Mouse (Mus musculus): ENCODE measurements at regions not wholly inside any gene's neighbourhood (a gene's known extent, or its start where the extent isn't known, plus 50 kb on each side); places are given as distances from the start of the nearest gene placed in this dataset.
A peak's percentile ranks its signal among the peaks of the same experiment; 100 is the strongest.

GRCm38 (mm10) chr14:24939476-24940200, 452.7 kb downstream of the Rps24 start:
- DNase-seq (ENCODE audit: low spot score in 2 of 2), result peak; percentile 67 to 73

- DNase-seq (ENCODE audit: low spot score in 2 of 2), result no peak
These were observed 458.8 kb downstream of the Rps24 start for GRCm38 (mm10) chr14:24945716-24946115.

GRCm38 (mm10) chr14:24947084-24947483, 460.2 kb downstream of the Rps24 start:
- DNase-seq (ENCODE audit: low spot score in 2 of 2), result no peak

GRCm38 (mm10) chr14:24955891-24956410, 469.0 kb downstream of the Rps24 start:
- DNase-seq (ENCODE audit: low spot score in 2 of 2), result no peak

GRCm38 (mm10) chr14:24956528-24957210, 469.7 kb downstream of the Rps24 start:
- no peak for DNase-seq (ENCODE audit: low spot score in 2 of 2)

- no peak for DNase-seq (ENCODE audit: low spot score in 2 of 2)
These were observed 470.5 kb downstream of the Rps24 start for GRCm38 (mm10) chr14:24957392-24957791.

- DNase-seq (ENCODE audit: low spot score in 2 of 2), result no peak
These were observed 471.9 kb downstream of the Rps24 start for GRCm38 (mm10) chr14:24958821-24959220.

- DNase-seq (ENCODE audit: low spot score in 2 of 2), result no peak
These were observed 472.5 kb downstream of the Rps24 start for GRCm38 (mm10) chr14:24959401-24959800.

- peak in 1 of 2 experiments; percentile 18 for DNase-seq (ENCODE audit: low spot score in 2 of 2)
These were observed 473.2 kb downstream of the Rps24 start for GRCm38 (mm10) chr14:24960082-24960482.

- DNase-seq (ENCODE audit: low spot score in 2 of 2), result peak in 1 of 2 experiments; percentile 23
These were observed 473.9 kb downstream of the Rps24 start for GRCm38 (mm10) chr14:24960875-24961274.

GRCm38 (mm10) chr14:24961721-24962120, 474.8 kb downstream of the Rps24 start:
- DNase-seq (ENCODE audit: low spot score in 2 of 2), result no peak

- DNase-seq (ENCODE audit: low spot score in 2 of 2), result no peak
These were observed 482.7 kb downstream of the Rps24 start for GRCm38 (mm10) chr14:24969584-24969983.

- DNase-seq (ENCODE audit: low spot score in 2 of 2), result no peak
These were observed 485.4 kb downstream of the Rps24 start for GRCm38 (mm10) chr14:24972357-24972756.

GRCm38 (mm10) chr14:24973039-24973438, 485.9 kb upstream of the Zmiz1 start:
- no peak for DNase-seq (ENCODE audit: low spot score in 2 of 2)

- no peak for DNase-seq (ENCODE audit: low spot score in 2 of 2)
These were observed 485.4 kb upstream of the Zmiz1 start for GRCm38 (mm10) chr14:24973591-24973990.

GRCm38 (mm10) chr14:24982489-24982888, 476.5 kb upstream of the Zmiz1 start:
- DNase-seq (ENCODE audit: low spot score in 2 of 2), result no peak

GRCm38 (mm10) chr14:24983279-24983678, 475.7 kb upstream of the Zmiz1 start:
- DNase-seq (ENCODE audit: low spot score in 2 of 2), result no peak

- no peak for DNase-seq (ENCODE audit: low spot score in 2 of 2)
These were observed 473.1 kb upstream of the Zmiz1 start for GRCm38 (mm10) chr14:24985806-24986359.

GRCm38 (mm10) chr14:24986404-24986803, 472.6 kb upstream of the Zmiz1 start:
- peak; percentile 41 to 54 for DNase-seq (ENCODE audit: low spot score in 2 of 2)

GRCm38 (mm10) chr14:24993751-24994658, 465.0 kb upstream of the Zmiz1 start:
- peak in 1 of 2 experiments; percentile 42 for DNase-seq (ENCODE audit: low spot score in 2 of 2)

GRCm38 (mm10) chr14:24995226-24995625, 463.8 kb upstream of the Zmiz1 start:
- DNase-seq (ENCODE audit: low spot score in 2 of 2), result peak in 1 of 2 experiments; percentile 36
